Mouse (Mus musculus) kidney, adult 11 months (tissue): ENCODE results near the gene Cdca5.
"Not testable (repeated sequence)": the region's sequence is repeated elsewhere in the genome, so short reads cannot be mapped to it uniquely, and the experiment has no call there.

Experiments used
- DNase-seq: peaks from one replicate; pipeline ENCODE4 v3.0.0; 2022

Cdca5 gene

DNA sequence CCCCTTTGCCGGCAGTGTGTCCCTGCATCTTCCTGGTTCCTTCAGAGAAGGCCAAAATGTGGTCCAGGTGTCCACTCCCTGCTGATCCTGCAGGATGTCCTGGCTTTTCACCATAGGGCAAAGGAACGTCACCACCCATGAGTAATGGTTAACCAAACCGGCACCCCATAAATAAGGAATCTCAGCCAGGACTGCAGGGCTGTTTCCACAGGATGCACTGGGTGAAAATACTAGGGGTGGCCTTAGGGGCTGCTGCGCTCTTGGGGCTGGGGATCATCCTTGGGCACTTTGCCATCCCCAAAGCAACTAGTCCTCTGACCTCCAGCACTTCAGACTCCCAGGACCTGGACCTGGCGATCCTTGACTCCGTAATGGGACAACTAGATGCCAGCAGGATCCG, 20.8 kb downstream of the Cdca5 start, which contains the start of gene Naaladl1:
TSS of gene Naaladl1 (plus strand) at position 197 of the 400 bp plus-strand sequence.
- DNase-seq: no peak

DNA sequence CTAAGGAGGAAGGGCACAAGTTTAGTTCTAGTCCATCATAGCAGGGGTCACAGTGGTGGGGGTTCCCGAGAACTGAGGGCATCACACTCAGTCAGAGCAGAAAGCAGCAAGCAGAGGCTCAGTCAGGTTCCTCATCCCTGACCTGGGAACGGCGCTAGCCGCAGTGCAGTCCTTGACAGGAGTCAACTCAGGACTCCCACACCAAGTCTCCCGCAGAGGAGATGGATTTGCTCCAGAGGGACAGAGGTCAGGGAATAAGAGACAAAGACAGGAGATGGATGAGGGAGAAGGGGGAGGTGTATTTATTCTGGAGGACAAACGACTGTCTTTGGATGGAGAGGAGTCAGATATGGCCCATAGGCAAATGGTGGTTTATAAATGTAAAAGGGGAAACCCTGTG, 28.3 kb downstream of the Cdca5 start:
- peak; percentile 24 for DNase-seq

GRCm38 (mm10) chr19:6116113-6116850, 31.5 kb downstream of the Cdca5 start:
- DNase-seq: peak; percentile 61

DNA sequence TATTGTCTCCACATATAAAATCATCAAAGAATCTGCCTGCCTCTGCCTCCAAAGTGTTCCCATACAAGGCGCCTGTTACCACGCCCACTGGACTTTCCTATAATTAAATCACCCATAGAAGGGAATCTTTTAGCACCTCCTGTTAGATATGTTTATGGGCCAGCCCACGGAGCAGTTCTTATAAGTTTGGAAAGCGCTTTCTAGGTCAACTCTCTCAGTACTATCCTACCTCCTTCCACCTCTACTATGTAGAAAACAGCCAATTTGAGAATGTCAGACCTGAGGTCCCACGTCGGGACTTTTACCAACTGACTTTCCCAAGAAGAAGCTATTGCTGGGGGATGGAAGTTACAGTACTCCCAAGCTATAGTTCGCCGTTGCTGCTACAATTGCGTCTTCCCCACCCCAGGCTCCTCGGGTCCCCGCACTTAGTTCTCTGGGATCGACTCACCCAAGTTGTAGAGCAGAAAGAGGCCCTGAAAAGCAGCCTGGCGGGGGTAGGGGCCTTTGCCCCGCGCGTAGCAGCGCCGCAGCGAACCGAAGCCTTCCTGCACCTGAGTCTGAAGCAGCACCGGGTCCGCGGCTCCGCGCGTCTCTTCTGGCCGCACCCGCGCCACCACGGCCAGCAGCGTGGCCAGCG, 32.7 kb downstream of the Cdca5 start:
- no peak for DNase-seq

- DNase-seq: peak; percentile 88
Measured at GRCm38 (mm10) chr19:6117986-6118676, 33.3 kb downstream of the Cdca5 start, which contains the start of gene Sac3d1. TSS of gene Sac3d1 (minus strand) at chr19:6118650.

DNA sequence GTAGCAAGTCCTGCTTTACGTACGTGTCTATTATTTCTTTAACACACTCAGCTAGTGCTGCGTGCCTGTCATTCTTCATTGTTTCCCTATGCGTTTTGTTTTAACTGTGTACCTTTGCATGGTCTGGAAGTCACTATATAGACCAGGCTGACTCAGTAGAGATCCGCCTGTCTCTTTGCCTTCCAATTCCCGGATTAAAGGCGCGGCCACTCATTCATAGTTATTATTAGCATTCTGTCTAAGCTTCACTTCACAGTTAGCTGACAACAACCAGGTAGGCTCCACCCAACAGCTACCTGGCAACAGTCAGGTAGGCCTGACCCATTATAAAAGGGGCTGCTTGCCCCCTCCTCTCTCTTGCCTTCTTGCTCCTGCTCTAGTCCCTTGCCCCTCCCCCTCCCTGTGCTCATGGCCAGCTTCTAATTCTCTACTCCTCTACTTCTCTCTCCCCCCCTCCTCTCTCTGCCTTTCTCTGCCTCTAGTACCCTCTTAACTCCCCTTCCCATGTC, 33.9 kb downstream of the Cdca5 start:
- no peak for DNase-seq

GRCm38 (mm10) chr19:6121761-6122160, 37.0 kb downstream of the Cdca5 start:
- no peak for DNase-seq

- no peak for DNase-seq
Measured at GRCm38 (mm10) chr19:6123330-6123729, 38.5 kb downstream of the Cdca5 start.

DNA sequence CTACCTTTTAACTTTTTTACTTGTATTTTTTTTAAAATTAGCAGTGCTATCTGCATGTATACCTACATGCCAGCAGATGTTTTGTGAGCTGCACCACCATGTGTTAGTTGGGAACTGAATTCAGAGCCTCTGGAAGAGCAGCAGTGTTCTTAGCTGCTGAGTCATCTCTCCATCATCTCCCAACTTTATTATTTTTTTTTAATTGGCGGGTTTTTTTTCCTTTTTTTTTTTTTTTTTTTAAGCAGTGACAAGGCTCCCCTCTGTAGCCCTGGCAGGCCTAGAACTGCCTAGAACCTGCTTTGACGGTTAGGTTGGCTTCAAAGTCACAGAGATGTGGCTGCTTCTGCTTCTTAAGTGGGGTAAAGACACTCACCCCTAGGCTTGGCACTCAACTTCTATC, 40.1 kb downstream of the Cdca5 start:
- DNase-seq: no peak

DNA sequence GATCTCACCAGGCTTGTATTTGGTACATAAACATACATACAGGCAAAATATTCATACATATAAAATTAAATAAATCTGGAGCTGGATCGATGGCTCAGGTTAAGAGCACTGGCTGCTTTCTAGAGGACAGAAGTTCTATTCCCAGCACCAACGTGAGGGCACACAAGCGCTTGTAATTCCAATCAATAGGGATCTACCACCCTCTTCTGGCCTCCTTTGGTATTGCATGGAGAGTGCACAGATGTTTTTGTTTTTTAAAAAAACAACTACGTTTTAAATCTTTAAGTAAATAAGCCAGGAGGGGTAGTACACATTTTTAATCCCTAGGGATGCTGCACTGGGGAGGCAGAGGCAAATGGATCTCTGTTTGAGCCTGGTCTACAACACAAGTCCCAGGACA, 41.5 kb downstream of the Cdca5 start:
- no peak for DNase-seq

DNA sequence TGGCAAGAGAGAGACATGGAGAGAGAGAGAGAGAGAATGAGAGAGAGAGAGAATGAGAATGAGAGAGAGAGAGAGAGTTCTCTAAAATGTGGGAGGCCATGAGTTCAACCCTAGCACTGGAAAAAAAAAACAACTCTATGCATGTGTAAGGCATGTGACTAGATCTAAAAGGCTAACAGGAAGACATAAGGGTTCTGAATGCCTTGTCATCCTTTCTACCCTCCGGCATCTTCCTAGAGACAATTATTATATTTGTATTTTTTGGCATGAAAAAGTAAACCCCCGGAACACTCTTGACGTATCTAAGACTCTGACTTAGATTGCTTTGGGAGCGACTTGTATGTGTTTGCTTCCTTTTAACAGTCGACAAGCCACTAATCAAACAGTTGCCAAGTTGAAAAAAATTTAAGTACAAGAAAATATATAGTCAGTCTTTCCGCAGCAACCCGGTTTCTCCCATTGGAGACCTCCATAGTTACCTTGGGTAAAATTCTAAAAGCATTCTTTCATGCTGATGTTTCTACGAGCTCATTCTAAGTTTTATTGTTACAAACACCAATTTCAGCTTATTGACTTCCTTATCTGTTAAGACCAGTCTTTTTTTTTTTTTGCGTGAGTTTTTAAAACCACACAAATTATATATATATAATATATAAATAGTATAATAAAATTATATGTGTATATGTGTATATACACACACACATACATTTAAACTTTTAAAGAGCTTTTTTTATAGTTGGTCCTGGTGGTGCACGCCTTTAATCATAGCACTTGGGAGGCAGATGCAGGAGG, 42.2 kb downstream of the Cdca5 start:
- DNase-seq: no peak

DNA sequence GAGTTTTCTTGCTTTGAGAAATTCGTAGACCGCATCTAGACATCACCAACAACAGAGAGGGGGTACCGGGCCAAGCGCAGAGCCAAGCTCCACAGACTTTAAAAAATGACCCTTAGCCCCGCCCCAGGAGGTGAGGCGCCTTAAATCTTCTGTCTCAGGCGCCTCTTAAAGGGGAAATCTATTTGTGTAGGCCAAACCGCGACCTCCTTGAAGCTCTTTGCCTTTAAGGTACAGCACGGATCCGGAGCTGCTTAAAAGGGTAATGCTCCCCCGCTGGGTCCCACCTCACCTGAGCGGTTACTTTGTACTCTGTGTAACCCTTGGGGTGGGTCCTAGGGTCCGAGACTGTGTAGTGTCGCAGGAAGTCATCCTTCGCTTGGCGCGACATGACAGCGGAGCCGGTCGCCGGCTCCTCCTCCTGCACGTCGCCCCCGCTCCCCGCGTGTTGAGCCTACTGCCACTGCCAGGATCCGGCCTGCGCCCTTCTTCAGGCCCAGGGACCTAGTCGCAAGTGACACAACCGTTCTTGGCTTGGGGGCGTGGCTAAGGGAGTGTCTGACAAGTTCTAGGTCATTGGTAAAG, 43.1 kb downstream of the Cdca5 start, which contains the start of gene Snx15:
TSS of gene Snx15 (minus strand) at position 545 of the 582 bp plus-strand sequence.
- peak; percentile 98 for DNase-seq

DNA sequence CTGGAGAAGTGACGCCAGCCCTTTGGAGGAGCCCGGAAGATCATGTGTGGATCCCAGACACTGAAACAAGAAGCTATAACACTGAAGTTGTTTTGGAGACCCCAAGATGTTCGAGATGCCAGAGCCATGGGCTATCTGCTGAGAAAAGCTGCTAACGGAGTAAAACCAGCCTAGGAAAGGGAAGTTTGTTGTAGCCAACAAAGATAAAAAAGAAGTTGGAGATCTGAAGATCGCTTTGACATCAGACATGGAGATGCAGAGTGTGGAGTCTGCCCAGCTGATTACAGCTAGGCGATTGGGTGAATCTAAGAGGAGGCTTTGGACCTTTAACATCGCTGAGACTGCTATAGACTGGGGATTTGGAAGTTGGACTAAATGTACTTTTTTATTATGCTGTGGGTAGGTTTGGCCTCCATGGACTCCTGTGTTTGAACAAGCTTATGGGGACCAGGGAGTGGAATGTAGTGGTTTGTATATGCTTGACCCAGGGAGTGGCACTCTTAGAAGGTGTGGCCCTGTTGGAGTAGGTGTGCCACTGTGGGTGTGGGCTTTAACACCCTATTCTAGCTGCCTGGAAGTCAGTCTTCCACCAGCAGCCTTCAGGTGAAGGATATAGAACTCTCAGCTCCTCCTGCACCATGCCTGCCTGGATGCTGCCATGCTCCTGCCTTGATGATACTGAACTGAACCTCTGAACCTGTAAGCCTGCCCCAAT, 45.8 kb downstream of the Cdca5 start:
- DNase-seq: not testable (repeated sequence)

- no peak for DNase-seq
Measured at GRCm38 (mm10) chr19:6132171-6132827, 47.5 kb downstream of the Cdca5 start.

GRCm38 (mm10) chr19:6133197-6133596, 48.4 kb downstream of the Cdca5 start:
- not testable (repeated sequence) for DNase-seq

- no peak for DNase-seq
Measured at GRCm38 (mm10) chr19:6136397-6136796, 51.6 kb downstream of the Cdca5 start.

DNA sequence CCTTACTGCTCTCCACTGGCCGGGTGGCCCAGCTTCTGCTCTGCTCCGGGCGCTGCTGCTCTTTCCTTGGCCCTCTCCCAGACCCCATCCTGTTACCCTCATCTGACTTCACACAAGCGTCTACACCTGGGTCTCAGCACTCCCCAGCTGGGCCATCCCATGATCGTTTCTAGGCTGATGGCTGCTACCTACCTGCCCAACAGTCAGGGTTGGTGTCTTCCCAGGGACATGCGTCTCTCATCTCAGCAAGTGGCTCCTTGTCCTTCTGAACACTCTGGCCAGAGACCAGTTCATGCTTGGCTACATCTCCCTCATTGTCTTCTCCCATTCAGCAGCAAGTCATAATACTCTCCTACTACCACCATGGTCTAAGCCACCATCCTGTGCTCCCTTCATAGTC, 54.9 kb downstream of the Cdca5 start:
- no peak for DNase-seq

GRCm38 (mm10) chr19:6140374-6140677, 55.5 kb downstream of the Cdca5 start:
- DNase-seq: no peak

GRCm38 (mm10) chr19:6140678-6141393, 56.1 kb downstream of the Cdca5 start, which contains the start of gene Batf2:
TSS of gene Batf2 (plus strand) at chr19:6140983.
- DNase-seq: peak; percentile 92

DNA sequence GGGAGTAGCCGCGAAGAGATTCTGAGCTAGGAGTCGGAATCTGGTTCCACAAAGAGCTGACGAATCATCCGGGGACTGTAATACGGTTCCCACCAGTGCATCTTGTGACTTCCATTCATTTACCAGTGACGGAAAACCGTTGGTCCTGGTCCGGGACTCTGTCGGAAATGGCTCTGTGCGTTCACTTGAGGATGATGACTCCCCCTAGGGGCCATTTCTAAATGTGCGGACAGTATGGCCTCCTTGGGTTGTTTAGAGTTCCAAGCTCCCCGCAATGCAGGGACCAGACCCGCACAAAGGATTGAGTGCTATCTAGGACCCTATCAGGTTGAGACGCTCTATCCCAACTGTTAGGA, 56.6 kb downstream of the Cdca5 start, which contains the start of gene Arl2:
TSS of gene Arl2 (minus strand) at position 155 of the 356 bp plus-strand sequence.
- DNase-seq: peak; percentile 77
